Mouse (Mus musculus) forebrain, embryonic 16.5 days (tissue): ENCODE data around the gene Gdpd3. TPM values are rescaled to one million over a fixed set of nuclear protein-coding genes. Genes with fewer than 3 reads are reported as not detected.

Experiments used
- ATAC-seq: fragments of 200-750 bp; cut with Nextera tagmentation; 2 replicates; pipeline ENCODE4 v1.8.0; 2017; ENCODE audit warnings: mild to moderate bottlenecking, moderate library complexity
- H3K27ac ChIP-seq: fragments of 300-500 bp; sonication (generic); 2 replicates; pipeline ENCODE4 v1.5.1; 2014; ENCODE audit warnings: low read length, control low read depth
- H3K27me3 ChIP-seq: fragments of 300-500 bp; sonication (generic); replicated peaks from 2 replicates; pipeline ENCODE4 v1.6.1; 2014; ENCODE audit warnings: low read length; ENCODE audit not compliant: control insufficient read depth, insufficient read depth
- H3K36me3 ChIP-seq: fragments of 300-500 bp; sonication (generic); 2 replicates; pipeline ENCODE4 v1.6.1; 2014; ENCODE audit not compliant: control insufficient read depth, insufficient read depth
- H3K4me1 ChIP-seq: fragments of 300-500 bp; sonication (generic); replicated peaks from 2 replicates; pipeline ENCODE4 v1.6.1; 2014; ENCODE audit warnings: low read length; ENCODE audit not compliant: control insufficient read depth, insufficient read depth
- H3K4me2 ChIP-seq: fragments of 300-500 bp; sonication (generic); 2 replicates; pipeline ENCODE4 v1.6.1; 2014; ENCODE audit warnings: mild to moderate bottlenecking, low read length, control low read depth
- H3K4me3 ChIP-seq: fragments of 300-500 bp; sonication (generic); replicated peaks from 2 replicates; pipeline ENCODE4 v1.5.1; 2014; ENCODE audit warnings: mild to moderate bottlenecking, low read length, control low read depth
- H3K9ac ChIP-seq: fragments of 300-500 bp; sonication (generic); replicated peaks from 2 replicates; pipeline ENCODE4 v1.6.1; 2014; ENCODE audit warnings: low read depth, low read length, control low read depth
- H3K9me3 ChIP-seq: fragments of 300-500 bp; sonication (generic); 2 replicates; pipeline ENCODE4 v1.6.1; 2016; ENCODE audit warnings: low read length; ENCODE audit not compliant: control insufficient read depth
- WGBS: fragments of 180-500 bp; shearing (Covaris S2); extraction: QIAGEN DNeasy Blood & Tissue Kit; methylation state at CpG from one replicate; pipeline ENCODE4 v1.1.7; 2014; 5-methylcytosine and 5-hydroxymethylcytosine counted together
- polyA plus RNA-seq: library from polyadenylated mRNA; unstranded; fragments of >200 nt; fragmentation: Nextera tagmentation; extraction: Ambion mirVana; gene quantifications from 2 replicates; pipeline ENCODE4 v1.2.1, GENCODE M21; 2015

Gdpd3 gene
- polyA plus RNA-seq, 1 experiment from 2014 or later: 2.6 TPM

GRCm38 (mm10) chr7:126798127-126799049 is 32.3 kb downstream of the Gdpd3 start:
- peak overlapping the region; percentile 94 for H3K4me2 ChIP-seq
- ATAC-seq: no peak
- under 1% methylated on average over 40 of the region's 40 CpGs for whole genome bisulfite sequencing

GRCm38 (mm10) chr7:126799050-126799467 is 32.9 kb downstream of the Gdpd3 start:
- H3K27ac ChIP-seq: peak overlapping the region; percentile 96
- peaks cover 10% of the 10 kb centered on the region for H3K36me3 ChIP-seq
- peak overlapping the region; percentile 94 for H3K4me2 ChIP-seq
- peak; percentile 98 for ATAC-seq
- peak overlapping the region; percentile 64 for H3K4me3 ChIP-seq
- WGBS: 0% methylated on average over 24 of the region's 36 CpGs
- no peaks in the 10 kb centered on the region for H3K9me3 ChIP-seq
- H3K9ac ChIP-seq: peak overlapping the region; percentile 79
- H3K4me1 ChIP-seq: peaks cover 22% of the 10 kb centered on the region
- no peaks in the 10 kb centered on the region for H3K27me3 ChIP-seq

More at GRCm38 (mm10) chr7:126798127-126799049, 32.3 kb downstream of the Gdpd3 start:
- no peaks in the 10 kb centered on the region for H3K9me3 ChIP-seq
- peaks cover 10% of the 10 kb centered on the region for H3K36me3 ChIP-seq
- no peaks in the 10 kb centered on the region for H3K27me3 ChIP-seq
- H3K27ac ChIP-seq: peak overlapping the region; percentile 96
- H3K4me3 ChIP-seq: peak overlapping the region; percentile 64
- H3K9ac ChIP-seq: peak overlapping the region; percentile 72
- peaks cover 22% of the 10 kb centered on the region for H3K4me1 ChIP-seq

GRCm38 (mm10) chr7:126799468-126800268 is 33.5 kb downstream of the Gdpd3 start:
- Histone ChIP-seq H3K9me3 (no peaks in the 10 kb centered on the region), H3K36me3 (peaks cover 9% of the 10 kb centered on the region), H3K4me1 (peaks cover 22% of the 10 kb centered on the region), H3K27ac (peak overlapping the region; percentile 96), H3K4me3 (peak overlapping the region; percentile 64), H3K9ac (peak overlapping the region; percentile 79), H3K27me3 (no peaks in the 10 kb centered on the region), H3K4me2 (peak overlapping the region; percentile 94)
- 1% methylated on average over 38 of the region's 38 CpGs for WGBS
- peak; percentile 89 for ATAC-seq

- peak overlapping the region; percentile 79 for H3K9ac ChIP-seq
- peak overlapping the region; percentile 94 for H3K4me2 ChIP-seq
- no peak for ATAC-seq
- no peaks in the 10 kb centered on the region for H3K9me3 ChIP-seq
- H3K4me3 ChIP-seq: peak overlapping the region; percentile 64
- no peaks in the 10 kb centered on the region for H3K27me3 ChIP-seq
- H3K4me1 ChIP-seq: peaks cover 22% of the 10 kb centered on the region
- 25% methylated on average over 5 of the region's 5 CpGs for WGBS
- peaks cover 7% of the 10 kb centered on the region for H3K36me3 ChIP-seq
- H3K27ac ChIP-seq: peak overlapping the region; percentile 96
These were observed 34.3 kb downstream of the Gdpd3 start for GRCm38 (mm10) chr7:126800269-126801056.

GRCm38 (mm10) chr7:126801057-126801422 is 34.9 kb downstream of the Gdpd3 start:
- no peaks in the 10 kb centered on the region for H3K27me3 ChIP-seq
- no peak overlapping the region for H3K27ac ChIP-seq
- H3K9me3 ChIP-seq: no peaks in the 10 kb centered on the region
- no peak overlapping the region for H3K9ac ChIP-seq
- H3K4me1 ChIP-seq: peaks cover 22% of the 10 kb centered on the region
- no peak overlapping the region for H3K4me2 ChIP-seq
- no peak for ATAC-seq
- WGBS: 97% methylated on average over 16 of the region's 16 CpGs
- peaks cover 3% of the 10 kb centered on the region; the same call in 1 of the 2 replicates for H3K36me3 ChIP-seq
- no peak overlapping the region for H3K4me3 ChIP-seq

GRCm38 (mm10) chr7:126802134-126802889 is 36.2 kb downstream of the Gdpd3 start:
- no peaks in the 10 kb centered on the region for H3K36me3 ChIP-seq
- H3K9ac ChIP-seq: no peak overlapping the region
- no peak overlapping the region for H3K27ac ChIP-seq
- no peak for ATAC-seq
- no peaks in the 10 kb centered on the region for H3K27me3 ChIP-seq
- WGBS: 94% methylated on average over 11 of the region's 11 CpGs
- H3K4me1 ChIP-seq: peaks cover 16% of the 10 kb centered on the region
- H3K4me2 ChIP-seq: no peak overlapping the region
- H3K4me3 ChIP-seq: no peak overlapping the region
- H3K9me3 ChIP-seq: no peaks in the 10 kb centered on the region

GRCm38 (mm10) chr7:126803181-126803580 is 37.0 kb downstream of the Gdpd3 start:
- no peak overlapping the region for H3K4me3 ChIP-seq
- no peaks in the 10 kb centered on the region for H3K36me3 ChIP-seq
- H3K4me1 ChIP-seq: peaks cover 15% of the 10 kb centered on the region
- H3K27ac ChIP-seq: no peak overlapping the region
- ATAC-seq: no peak
- H3K27me3 ChIP-seq: no peaks in the 10 kb centered on the region
- no peak overlapping the region for H3K4me2 ChIP-seq
- H3K9ac ChIP-seq: no peak overlapping the region
- H3K9me3 ChIP-seq: no peaks in the 10 kb centered on the region
- WGBS: 92% methylated on average over 6 of the region's 6 CpGs

GRCm38 (mm10) chr7:126803751-126804150 is 37.6 kb downstream of the Gdpd3 start:
- Histone ChIP-seq H3K9me3 (no peaks in the 10 kb centered on the region), H3K4me3 (no peak overlapping the region), H3K36me3 (no peaks in the 10 kb centered on the region), H3K4me1 (peaks cover 18% of the 10 kb centered on the region), H3K4me2 (no peak overlapping the region), H3K27me3 (no peaks in the 10 kb centered on the region), H3K9ac (no peak overlapping the region), H3K27ac (no peak overlapping the region)
- no peak for ATAC-seq
